Mouse (Mus musculus) testis, adult 2 months (tissue): ENCODE measurements around the gene Gm28635. TPM values are rescaled to one million over a fixed set of nuclear protein-coding genes. Genes with fewer than 3 reads are reported as not detected.

Source experiments
- H3K27ac ChIP-seq: fragments of 200-500 bp; 2 replicates; pipeline ENCODE4 v1.5.1; 2012; ENCODE audit warnings: low read depth, low read length; ENCODE audit not compliant: control insufficient read depth, insufficient read depth
- H3K27me3 ChIP-seq: fragments of 200-500 bp; 2 replicates; pipeline ENCODE4 v1.6.1; 2012; ENCODE audit warnings: mild to moderate bottlenecking, low read length, moderate library complexity; ENCODE audit not compliant: control insufficient read depth, insufficient read depth
- H3K36me3 ChIP-seq: fragments of 200-500 bp; 2 replicates; pipeline ENCODE4 v1.6.1; 2012; ENCODE audit warnings: mild to moderate bottlenecking, low read length; ENCODE audit not compliant: control insufficient read depth, insufficient read depth
- H3K4me1 ChIP-seq: fragments of 200-500 bp; 2 replicates; pipeline ENCODE4 v1.6.1; 2012; ENCODE audit warnings: low read length; ENCODE audit not compliant: control insufficient read depth, insufficient read depth
- H3K4me3 ChIP-seq: fragments of 200-500 bp; 2 replicates; pipeline ENCODE4 v1.5.1; 2012; ENCODE audit warnings: low read depth, mild to moderate bottlenecking, low read length, moderate library complexity, mixed read lengths; ENCODE audit not compliant: control insufficient read depth
- CTCF ChIP-seq: fragments of 200-500 bp; IDR thresholded peaks from 2 replicates; pipeline ENCODE4 v1.5.1; 2012; ENCODE audit warnings: low read depth, mild to moderate bottlenecking, inconsistent platforms, low read length, moderate library complexity; ENCODE audit not compliant: control insufficient read depth, insufficient read depth, insufficient replicate concordance
- POLR2A ChIP-seq: fragments of 200-500 bp; IDR thresholded peaks from 2 replicates; pipeline ENCODE4 v1.6.1; 2012; ENCODE audit warnings: low read depth, mild to moderate bottlenecking, inconsistent platforms, low read length, moderate library complexity; ENCODE audit not compliant: control insufficient read depth
- polyA plus RNA-seq: library from polyadenylated mRNA; depleted of rRNA; stranded (reverse); fragments of >200 nt; gene quantifications from 2 replicates; pipeline ENCODE4 v1.2.3, GENCODE M21; 2012; rRNA removed

The Gm28635 gene
- polyA plus RNA-seq, 1 experiment, result not detected

- H3K27ac ChIP-seq, result no peak overlapping the region
- peaks cover 4% of the 10 kb centered on the region; the same call in 1 of the 2 replicates for H3K4me1 ChIP-seq
- TF ChIP-seq POLR2A, result no peak
- no peak for TF ChIP-seq CTCF
- no peak overlapping the region for H3K4me3 ChIP-seq
- no peaks in the 10 kb centered on the region for H3K27me3 ChIP-seq
- H3K36me3 ChIP-seq, result no peaks in the 10 kb centered on the region
Observed at GRCm38 (mm10) chr2:84585700-84586099, 92.1 kb downstream of the Gm28635 start.

- no peaks in the 10 kb centered on the region for H3K27me3 ChIP-seq
- no peak overlapping the region for H3K27ac ChIP-seq
- H3K36me3 ChIP-seq, result no peaks in the 10 kb centered on the region
- no peak overlapping the region for H3K4me3 ChIP-seq
- no peak for TF ChIP-seq CTCF
- TF ChIP-seq POLR2A, result no peak
- H3K4me1 ChIP-seq, result peaks cover 4% of the 10 kb centered on the region; the same call in 1 of the 2 replicates
Observed at GRCm38 (mm10) chr2:84582286-84582685, 95.6 kb downstream of the Gm28635 start.

- TF ChIP-seq CTCF (no peak), POLR2A (no peak)
- no peaks in the 10 kb centered on the region for H3K36me3 ChIP-seq
- H3K4me3 ChIP-seq, result no peak overlapping the region
- peaks cover under 1% of the 10 kb centered on the region; the same call in 1 of the 2 replicates for H3K4me1 ChIP-seq
- H3K27me3 ChIP-seq, result no peaks in the 10 kb centered on the region
- no peak overlapping the region for H3K27ac ChIP-seq
Observed at GRCm38 (mm10) chr2:84581208-84581607, 96.6 kb downstream of the Gm28635 start.

- Histone ChIP-seq H3K27ac (no peak overlapping the region), H3K4me1 (no peaks in the 10 kb centered on the region), H3K27me3 (no peaks in the 10 kb centered on the region), H3K4me3 (no peak overlapping the region), H3K36me3 (no peaks in the 10 kb centered on the region)
- TF ChIP-seq CTCF (no peak), POLR2A (no peak)
Observed at GRCm38 (mm10) chr2:84579311-84579710, 98.5 kb downstream of the Gm28635 start.

- H3K4me1 ChIP-seq, result no peaks in the 10 kb centered on the region
- H3K27me3 ChIP-seq, result no peaks in the 10 kb centered on the region
- no peak overlapping the region for H3K27ac ChIP-seq
- H3K36me3 ChIP-seq, result no peaks in the 10 kb centered on the region
- no peak for TF ChIP-seq CTCF
- no peak for TF ChIP-seq POLR2A
- no peak overlapping the region for H3K4me3 ChIP-seq
Observed at GRCm38 (mm10) chr2:84574130-84574529, 103.7 kb downstream of the Gm28635 start.

- Histone ChIP-seq H3K27me3 (no peaks in the 10 kb centered on the region), H3K4me1 (peaks cover 2% of the 10 kb centered on the region; the same call in 1 of the 2 replicates), H3K36me3 (no peaks in the 10 kb centered on the region), H3K4me3 (no peak overlapping the region), H3K27ac (peak overlapping the region; percentile 14)
- no peak; the same call in 1 of the 2 replicates for TF ChIP-seq POLR2A
- no peak for TF ChIP-seq CTCF
Observed at GRCm38 (mm10) chr2:84556888-84557514, 120.8 kb downstream of the Gm28635 start.

Other genes with a start within 250 kb of the Gm28635 start
- 1.2 and 1.5 TPM in 2 replicates for gene Tfpi, start 201.3 kb downstream of the Gm28635 start, polyA plus RNA-seq
- 19.9 and 24.3 TPM in 2 replicates for gene Ctnnd1, start 27.3 kb downstream of the Gm28635 start, polyA plus RNA-seq
- gene Btbd18, start 19.0 kb downstream of the Gm28635 start, polyA plus RNA-seq, result 4.1 and 4.2 TPM in 2 replicates
- 13.5 and 16.3 TPM in 2 replicates for gene Selenoh, start 7.3 kb downstream of the Gm28635 start, polyA plus RNA-seq
- 11.8 and 14.3 TPM in 2 replicates for gene Med19, start 361 bp upstream of the Gm28635 start, polyA plus RNA-seq
- gene Tmx2, start 1.1 kb upstream of the Gm28635 start, polyA plus RNA-seq, result 86.0 and 89.0 TPM in 2 replicates
- gene Zdhhc5, start 37.1 kb upstream of the Gm28635 start, polyA plus RNA-seq, result 234 and 236 TPM in 2 replicates
- 27.6 and 32.8 TPM in 2 replicates for gene Clp1, start 49.3 kb upstream of the Gm28635 start, polyA plus RNA-seq
- 13.6 and 14.8 TPM in 2 replicates for gene Ypel4, start 56.0 kb upstream of the Gm28635 start, polyA plus RNA-seq
- 0.21 and 0.26 TPM in 2 replicates for gene Gm19426, start 65.6 kb upstream of the Gm28635 start, polyA plus RNA-seq
- 40.5 and 53.4 TPM in 2 replicates for gene Serping1, start 97.4 kb upstream of the Gm28635 start, polyA plus RNA-seq
- gene Ube2l6, start 120.8 kb upstream of the Gm28635 start, polyA plus RNA-seq, result 2.2 and 2.3 TPM in 2 replicates
- gene Smtnl1, start 144.6 kb upstream of the Gm28635 start, polyA plus RNA-seq, result 3.0 and 3.4 TPM in 2 replicates
- gene Timm10, start 149.0 kb upstream of the Gm28635 start, polyA plus RNA-seq, result 23.3 and 28.5 TPM in 2 replicates
- gene Slc43a1, start 160.8 kb upstream of the Gm28635 start, polyA plus RNA-seq, result 0.63 and 1.00 TPM in 2 replicates
- gene Rtn4rl2, start 208.7 kb upstream of the Gm28635 start, polyA plus RNA-seq, result 2.4 and 2.7 TPM in 2 replicates